Mouse (Mus musculus): ENCODE data around the gene Myom1.

Gene Myom1

GRCm38 (mm10) chr17:71059213-71059612, 56.8 kb downstream of the Myom1 start:
- DNase-seq (ENCODE audit: low spot score in 2 of 2), result no peak

- no peak for DNase-seq (ENCODE audit: low spot score in 2 of 2)
Measured at GRCm38 (mm10) chr17:71062049-71062560, 59.7 kb downstream of the Myom1 start.

GRCm38 (mm10) chr17:71062870-71063602, 60.6 kb downstream of the Myom1 start:
- no peak for DNase-seq (ENCODE audit: low spot score in 2 of 2)

DNA sequence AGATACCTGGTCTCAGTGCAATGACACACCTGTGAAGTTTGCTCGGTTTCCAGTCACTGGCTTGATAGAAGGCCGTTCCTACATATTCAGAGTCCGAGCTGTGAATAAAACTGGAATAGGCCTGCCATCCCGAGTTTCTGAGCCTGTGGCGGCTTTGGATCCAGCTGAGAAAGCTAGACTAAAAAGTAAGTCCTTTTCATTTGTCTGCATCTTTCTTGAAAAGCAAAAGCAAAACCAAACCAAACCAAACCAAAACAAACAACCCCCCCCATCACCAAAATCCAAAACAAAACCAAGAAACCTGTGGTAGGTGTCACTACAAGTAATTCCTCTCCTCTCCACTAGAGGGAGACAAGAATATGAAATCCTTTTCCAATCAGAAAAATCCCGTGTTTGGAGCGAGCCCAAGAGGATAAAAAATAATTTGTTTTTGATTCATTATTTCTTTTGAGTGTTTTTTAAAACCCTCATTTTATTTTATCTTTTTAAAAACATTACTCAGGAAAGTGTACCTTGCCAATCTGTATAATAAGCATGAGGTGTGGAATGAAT, 62.1 kb downstream of the Myom1 start:
- DNase-seq (ENCODE audit: low spot score in 2 of 2), result no peak

DNA sequence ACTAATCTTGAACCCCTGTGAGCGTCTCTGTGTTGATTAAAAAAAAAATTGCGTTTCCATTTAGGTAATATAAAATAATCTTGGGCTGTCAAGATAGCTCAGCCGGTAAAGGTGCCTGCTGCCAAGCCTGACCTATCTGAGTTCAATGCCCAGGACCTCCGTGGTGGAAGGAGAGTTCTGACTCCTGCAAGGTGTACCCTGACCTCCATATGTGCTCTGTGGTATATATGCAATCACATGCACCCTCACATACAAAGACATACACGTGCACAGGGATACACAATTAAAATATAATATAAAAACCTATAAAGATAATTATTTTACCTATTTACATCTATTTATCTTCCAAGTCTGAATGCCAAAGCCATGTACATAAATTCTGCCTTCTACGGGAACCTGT, 62.7 kb downstream of the Myom1 start:
- no peak for DNase-seq (ENCODE audit: low spot score in 2 of 2)

DNA sequence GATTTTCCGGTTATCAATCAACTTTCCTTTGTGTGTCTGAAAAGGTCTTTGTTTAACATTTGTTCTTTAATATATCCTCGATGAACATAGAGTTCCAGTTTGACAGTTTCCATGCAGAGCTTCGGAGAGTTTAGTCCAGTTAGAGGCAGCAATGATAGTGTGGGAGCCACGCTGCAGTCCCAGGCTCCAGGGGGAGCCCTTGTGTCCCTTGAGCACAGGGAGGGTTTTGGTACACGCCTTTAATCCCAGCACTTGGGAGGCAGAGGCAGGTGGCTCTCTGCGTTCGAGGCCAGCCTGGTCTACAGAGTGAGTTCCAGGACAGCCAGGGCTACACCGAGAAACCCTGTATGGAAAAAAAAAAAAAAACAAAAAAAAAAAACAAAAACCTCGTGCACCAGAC, 66.7 kb downstream of the Myom1 start:
- no peak for DNase-seq (ENCODE audit: low spot score in 2 of 2)

GRCm38 (mm10) chr17:71071958-71072357, 69.5 kb downstream of the Myom1 start:
- DNase-seq (ENCODE audit: low spot score in 2 of 2), result no peak

- DNase-seq (ENCODE audit: low spot score in 2 of 2), result no peak
Measured at GRCm38 (mm10) chr17:71074386-71074785, 72.0 kb downstream of the Myom1 start.

- no peak for DNase-seq (ENCODE audit: low spot score in 2 of 2)
Measured at GRCm38 (mm10) chr17:71081986-71082385, 79.6 kb downstream of the Myom1 start.

- no peak for DNase-seq (ENCODE audit: low spot score in 2 of 2)
Measured at GRCm38 (mm10) chr17:71086969-71087368, 84.5 kb downstream of the Myom1 start.

GRCm38 (mm10) chr17:71087396-71088153, 85.1 kb downstream of the Myom1 start:
- DNase-seq (ENCODE audit: low spot score in 2 of 2), result no peak

GRCm38 (mm10) chr17:71088154-71088521, 85.7 kb downstream of the Myom1 start:
- no peak for DNase-seq (ENCODE audit: low spot score in 2 of 2)

DNA sequence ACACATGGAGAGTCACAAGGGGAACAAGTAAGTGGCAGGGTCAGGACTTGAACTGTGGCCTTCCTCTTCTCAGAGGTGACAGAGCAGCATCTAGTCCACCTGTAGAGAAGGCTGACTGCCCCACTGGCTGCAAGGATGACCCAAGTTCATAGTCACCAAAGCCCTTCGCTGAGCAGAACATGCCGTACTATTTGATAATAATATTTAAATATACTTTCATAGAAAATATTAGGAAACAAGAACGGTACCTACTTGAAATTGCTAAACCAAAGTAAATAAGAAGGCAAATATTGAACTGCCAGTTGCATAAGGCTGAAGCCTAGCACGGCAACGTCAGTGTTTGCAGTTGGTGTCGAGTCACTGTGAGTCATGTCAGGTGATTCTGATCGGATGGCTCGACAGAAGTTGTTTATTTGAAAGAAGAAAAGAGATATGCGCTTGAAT, 86.6 kb downstream of the Myom1 start:
- no peak for DNase-seq (ENCODE audit: low spot score in 2 of 2)

- DNase-seq (ENCODE audit: low spot score in 2 of 2), result no peak
Measured at GRCm38 (mm10) chr17:71089781-71090480, 87.5 kb downstream of the Myom1 start.

DNA sequence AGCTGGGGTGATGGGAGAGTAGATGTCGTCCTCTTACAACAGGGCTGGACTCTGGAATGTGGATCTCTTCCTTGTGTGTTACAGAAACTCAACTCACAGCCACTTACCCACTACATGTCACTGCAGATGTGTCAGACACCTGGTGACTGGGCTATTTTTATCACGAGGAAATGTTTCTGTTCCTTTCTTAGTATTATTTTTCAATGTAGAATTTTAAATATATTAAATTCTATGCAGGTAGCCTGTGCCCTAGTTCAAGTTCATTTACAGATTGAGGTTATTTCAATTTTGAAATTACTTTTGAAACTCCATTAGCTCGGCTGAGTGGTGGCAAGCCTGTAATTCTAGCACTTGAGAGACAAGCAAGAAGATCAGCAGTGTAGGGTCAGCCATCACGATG, 88.6 kb downstream of the Myom1 start:
- no peak for DNase-seq (ENCODE audit: low spot score in 2 of 2)

DNA sequence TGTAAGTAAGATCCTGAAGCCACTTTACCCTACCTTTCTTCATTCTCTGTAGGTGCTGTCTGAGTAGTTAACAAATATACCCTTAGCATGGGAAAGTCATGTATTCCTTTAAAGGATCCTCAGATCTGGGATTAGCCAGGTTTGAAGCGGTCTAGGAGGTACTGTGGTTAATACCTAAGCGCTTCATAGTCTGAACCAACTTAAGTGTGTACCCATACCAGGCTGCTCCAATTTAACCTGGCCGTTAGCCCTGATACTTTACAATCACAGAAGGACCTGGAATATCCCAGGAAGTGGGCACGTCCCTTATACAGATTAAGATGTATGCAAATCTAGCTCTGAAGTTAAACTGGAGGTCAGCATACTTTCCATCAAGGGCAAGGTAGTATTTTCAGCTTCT, 89.9 kb downstream of the Myom1 start:
- DNase-seq (ENCODE audit: low spot score in 2 of 2), result no peak

- no peak for DNase-seq (ENCODE audit: low spot score in 2 of 2)
Measured at GRCm38 (mm10) chr17:71093793-71094192, 91.4 kb downstream of the Myom1 start.

DNA sequence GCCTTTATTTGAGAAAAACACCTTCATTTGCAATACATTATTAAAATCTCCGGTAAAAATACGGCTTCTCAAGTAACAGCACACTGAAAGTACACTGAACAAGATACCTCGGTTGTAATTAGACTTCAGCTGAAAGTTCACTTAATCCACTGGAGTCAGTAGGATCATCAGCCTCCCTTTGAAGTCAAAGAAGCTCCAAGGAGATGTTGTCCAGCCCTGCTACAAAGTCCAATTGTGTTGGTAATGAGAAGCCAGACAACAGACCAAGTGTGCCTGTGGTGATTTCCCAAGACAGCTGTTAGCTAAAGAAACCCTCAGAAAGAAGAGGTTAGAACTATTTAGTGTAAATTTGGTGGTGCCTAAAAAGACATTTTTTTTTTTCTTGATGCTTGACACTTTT, 92.0 kb downstream of the Myom1 start:
- no peak for DNase-seq (ENCODE audit: low spot score in 2 of 2)

DNA sequence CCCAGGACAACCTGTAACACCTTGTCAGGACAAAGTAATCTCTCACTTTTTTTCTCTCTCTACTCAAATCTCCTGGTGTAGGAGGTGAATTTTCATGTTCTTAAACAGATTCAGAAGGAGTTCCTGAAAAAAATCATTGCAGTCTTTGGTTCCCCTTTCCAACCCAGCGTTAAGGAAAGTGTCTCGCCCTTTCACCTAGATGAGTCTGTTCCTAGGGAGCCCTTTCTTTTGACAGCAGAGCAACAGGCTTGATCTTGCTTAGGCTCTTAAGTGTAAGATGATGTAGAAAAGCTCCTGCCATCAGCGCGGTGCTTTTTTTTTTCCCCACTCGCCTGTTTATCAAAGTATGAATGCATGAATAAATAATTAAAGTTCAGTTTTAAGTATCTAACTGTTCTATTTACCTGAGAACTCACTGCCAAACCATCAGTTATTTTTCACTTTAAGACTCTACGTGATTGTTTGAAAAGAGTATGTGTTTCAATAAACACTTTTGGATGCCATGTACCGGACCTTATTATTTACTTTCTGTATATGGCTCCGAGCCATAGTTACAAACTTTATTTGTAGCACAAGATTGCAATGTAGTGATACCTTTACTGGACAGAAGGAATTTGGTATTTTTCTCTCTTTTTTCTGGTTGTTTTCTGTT, 94.2 kb downstream of the Myom1 start:
- DNase-seq (ENCODE audit: low spot score in 2 of 2), result no peak

DNA sequence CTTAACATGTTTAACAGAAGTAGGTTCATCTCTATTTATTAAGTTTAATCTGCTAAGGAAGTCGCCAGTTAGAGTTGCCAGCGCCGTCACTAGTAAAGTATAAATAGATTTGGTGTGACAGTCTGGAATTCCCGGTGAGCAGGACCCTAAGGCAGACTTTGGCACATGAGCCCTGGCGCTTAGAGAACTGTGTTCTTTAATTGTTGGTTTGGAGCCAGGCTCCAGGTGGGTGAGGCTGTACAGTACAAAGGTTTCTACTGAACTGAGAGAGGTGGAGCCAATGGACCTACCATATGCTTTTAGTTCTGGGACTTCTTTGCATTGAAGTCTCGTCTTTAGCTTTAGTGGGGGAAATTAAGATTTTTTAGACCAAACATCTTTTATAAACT, 94.8 kb downstream of the Myom1 start:
- DNase-seq (ENCODE audit: low spot score in 2 of 2), result no peak

DNA sequence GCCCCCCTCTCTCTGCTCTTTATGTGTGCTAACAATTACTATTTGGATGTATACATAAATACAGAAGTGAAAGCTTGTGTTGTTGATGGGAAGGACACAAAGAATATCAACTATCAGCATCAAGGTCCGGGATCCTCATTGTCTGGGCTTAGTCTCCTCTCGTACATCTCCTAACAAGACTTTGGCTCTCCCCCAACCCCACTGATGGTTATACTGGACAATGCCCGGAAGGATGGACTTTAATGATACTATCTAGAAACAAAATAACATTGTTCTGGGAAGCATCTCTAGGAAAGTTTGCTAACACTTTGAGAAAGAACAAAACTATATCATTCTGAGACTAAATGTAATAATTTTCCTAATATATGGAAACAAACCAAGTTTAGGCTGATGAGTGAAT, 96.2 kb downstream of the Myom1 start:
- no peak for DNase-seq (ENCODE audit: low spot score in 2 of 2)
